Mouse (Mus musculus) lung, adult 18-20 months (tissue): ENCODE results near the gene Bcar3.
"Not testable (repeated sequence)": the region's sequence is repeated elsewhere in the genome, so short reads cannot be mapped to it uniquely, and the experiment has no call there.

Experiments
- DNase-seq, 2 experiments: peaks; one replicate each; pipeline ENCODE4 v3.0.0; 2022; ENCODE audit warnings: mixed read lengths in 2 of 2

Gene Bcar3

DNA sequence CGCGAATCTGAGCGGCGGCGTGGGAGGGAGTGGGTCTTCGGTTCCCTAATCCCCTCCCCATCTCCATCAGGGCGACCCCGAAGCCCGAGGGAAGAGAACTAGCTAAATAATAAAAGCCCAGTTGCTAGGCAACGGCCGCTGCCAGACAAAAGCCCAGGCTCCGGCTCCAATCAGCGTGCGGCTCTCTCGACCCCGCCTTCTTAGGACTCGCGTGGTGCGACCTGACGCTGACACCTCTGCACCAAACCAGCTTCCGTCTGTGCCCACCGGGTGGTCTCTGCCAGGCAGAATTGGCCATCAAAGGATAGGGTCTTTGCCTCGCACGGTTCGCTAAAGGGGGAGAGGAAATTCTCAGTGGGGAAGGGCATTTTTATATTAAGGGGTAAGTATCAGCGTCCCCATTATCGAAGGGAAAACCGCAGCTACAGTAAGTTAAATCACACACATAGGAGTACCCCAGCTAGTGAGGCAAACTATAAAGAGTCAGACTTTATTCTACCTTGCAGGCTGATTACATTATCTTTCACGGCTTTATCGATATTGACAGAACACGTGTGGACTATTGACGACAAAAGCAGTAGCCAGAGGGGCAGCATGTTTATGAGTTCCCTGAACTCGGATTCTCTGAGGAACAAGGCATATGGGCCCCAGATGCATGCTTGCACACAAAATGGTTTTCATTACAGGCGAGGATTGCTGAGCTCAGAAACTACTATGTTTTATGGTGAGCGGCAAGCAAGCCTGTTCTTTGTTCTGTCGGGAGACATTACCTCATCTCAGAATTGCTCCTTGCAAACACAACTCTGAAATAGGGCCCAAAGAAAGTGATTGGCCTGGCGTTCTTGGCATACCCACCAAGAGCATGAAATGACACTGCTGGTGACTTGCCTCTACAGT is at the start of gene Bcar3:
Gene Bcar3, plus strand, starts transcription at position 183 of the 897 bp plus-strand sequence.
- DNase-seq, result peak; percentile 91 to 94

DNA sequence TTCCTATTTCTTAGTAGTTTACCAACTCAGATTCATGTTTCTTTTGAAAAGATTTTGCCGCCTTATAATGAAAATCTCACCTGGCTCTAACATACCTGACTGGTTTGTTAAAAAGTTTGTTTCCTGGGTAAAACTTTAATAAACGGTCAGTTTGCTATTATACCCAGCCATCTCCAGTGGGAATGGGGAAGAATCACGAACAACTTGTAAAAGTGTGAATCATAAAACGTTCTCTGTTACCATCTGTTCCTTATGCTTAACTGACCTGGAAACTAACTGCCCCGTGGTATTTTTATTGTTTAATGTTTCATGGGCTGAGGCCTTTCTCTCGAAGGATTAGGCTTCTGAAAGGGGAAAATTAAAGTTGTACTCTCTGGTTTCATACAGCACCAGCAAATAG is 49.2 kb upstream of the Bcar3 start:
- DNase-seq, result no peak

DNA sequence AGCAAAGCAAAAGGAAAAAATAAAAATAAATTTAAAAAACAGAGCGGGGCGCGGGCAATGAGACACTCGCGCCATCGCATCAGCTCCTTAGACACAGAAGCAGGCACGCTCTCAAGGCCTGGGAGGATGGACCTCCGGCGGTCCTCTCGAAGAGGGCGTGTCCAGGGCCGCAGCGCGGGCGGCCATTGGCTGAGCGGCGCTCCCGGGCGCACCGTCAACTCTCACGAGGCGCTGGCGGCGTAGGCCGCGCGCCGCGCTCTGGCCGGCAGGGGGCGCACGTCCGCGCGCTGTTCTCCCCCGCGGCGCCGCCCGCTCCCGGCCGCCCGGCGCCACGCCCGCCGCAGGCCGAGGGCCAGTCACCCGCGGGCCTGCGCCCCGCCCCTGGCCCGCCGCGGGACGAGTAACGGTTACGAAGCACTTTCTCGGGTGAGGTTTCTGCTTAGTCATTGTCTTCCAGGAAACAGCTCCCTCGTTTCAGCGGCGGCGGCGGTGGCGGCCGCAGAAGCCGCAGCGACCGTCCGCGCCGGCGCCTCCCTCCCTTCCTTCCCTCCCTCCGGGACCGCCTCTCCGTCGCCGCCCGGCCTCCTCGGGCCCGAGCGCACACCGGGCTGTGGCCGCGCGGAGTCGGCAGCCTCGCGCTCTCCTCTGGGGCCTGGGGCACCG is 48.6 kb upstream of the Bcar3 start, which contains the start of gene Gclm:
Gene Gclm, plus strand, starts transcription at position 343 of the 663 bp plus-strand sequence.
- peak; percentile 91 to 93 for DNase-seq

DNA sequence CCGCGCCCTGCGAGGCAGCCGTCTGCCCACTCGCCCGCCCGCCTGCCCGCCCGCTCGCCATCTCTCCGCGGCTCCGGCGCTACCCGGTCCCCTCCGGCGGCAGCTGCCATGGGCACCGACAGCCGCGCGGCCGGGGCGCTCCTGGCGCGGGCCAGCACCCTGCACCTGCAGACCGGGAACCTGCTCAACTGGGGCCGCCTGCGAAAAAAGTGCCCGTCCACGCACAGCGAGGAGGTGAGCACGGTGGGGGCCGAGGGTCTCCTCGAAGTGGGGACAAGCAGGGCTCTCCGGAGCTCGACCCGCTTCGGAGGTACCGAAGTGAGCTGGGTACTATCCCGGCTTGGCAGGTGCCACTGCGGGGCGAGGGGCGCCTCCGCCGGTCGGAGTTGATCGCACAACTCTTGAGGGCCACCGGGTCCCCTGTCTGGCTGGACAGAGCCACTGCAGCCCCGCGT is 48.0 kb upstream of the Bcar3 start:
- peak; percentile 51 to 68 for DNase-seq

DNA sequence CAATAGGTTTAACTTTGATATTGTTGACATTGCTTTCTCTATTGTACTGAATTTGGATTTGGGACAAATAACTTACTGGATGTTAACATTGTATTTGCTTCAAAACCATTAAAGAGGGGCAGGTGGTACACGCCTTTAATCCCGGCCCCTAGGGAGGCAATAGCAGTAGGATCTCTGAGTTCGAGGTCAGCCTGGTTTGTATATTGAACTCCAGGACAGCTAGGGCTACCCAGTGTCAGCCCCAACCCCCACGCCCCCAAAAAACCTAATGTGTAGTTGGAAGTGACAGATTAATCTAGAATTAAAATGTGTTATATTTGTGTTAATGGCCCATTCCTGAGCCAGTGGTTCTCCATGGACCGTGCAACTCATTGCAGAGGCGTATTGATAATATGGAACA is 47.5 kb upstream of the Bcar3 start:
- no peak for DNase-seq

DNA sequence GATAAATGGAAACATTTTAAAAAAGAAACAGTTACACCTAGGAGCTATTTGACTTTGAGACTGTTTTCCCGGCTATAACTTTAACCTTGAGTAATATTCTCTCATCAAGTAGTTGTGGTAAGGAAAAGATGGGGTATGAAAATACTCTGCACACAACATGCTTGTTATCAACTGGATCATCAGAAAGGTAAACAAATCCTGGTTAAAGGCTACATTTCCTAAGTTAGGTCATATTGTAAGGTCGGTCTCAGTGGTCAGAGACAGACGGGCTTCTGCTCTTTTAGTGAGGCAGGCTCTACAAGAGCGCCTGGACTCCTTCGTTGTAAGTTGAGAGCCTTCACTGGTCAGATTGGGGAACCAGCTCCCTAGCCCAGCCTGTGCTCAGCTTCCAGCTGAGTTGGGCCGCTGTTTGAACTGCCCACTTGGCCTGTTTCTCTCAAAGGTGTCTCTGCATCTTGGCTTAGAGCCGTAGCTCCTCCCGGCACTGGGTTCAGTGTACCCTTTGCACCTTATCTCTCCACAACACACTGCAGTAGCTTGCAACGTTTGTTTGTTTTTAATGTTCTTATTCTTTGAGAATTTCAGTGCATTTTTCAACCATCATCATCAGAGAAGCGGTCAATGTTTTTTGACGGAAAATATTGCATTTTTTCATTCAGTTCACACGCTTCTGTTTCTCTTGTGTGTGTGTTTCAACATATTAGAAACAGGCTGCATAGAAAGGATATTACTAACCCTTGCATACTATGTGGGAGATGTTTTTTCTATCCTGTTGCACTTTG is 46.8 kb upstream of the Bcar3 start:
- DNase-seq, result no peak

DNA sequence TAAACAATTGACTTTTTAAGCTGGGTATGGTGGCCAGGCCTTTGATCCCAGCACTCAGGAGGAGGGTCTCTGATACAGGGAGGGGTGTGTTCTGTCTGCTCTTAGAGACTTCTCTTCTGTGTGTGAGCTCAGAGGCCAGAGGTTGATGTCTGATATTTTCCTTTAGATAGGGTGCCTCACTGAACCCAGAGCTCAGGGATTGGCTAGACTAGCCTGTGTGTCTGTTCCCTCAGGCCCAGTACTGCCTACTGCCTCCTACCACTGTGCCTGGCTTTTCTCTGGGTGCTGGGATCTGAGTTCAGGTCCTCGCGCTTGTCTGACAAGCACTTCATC is 46.2 kb upstream of the Bcar3 start:
- DNase-seq, result no peak

DNA sequence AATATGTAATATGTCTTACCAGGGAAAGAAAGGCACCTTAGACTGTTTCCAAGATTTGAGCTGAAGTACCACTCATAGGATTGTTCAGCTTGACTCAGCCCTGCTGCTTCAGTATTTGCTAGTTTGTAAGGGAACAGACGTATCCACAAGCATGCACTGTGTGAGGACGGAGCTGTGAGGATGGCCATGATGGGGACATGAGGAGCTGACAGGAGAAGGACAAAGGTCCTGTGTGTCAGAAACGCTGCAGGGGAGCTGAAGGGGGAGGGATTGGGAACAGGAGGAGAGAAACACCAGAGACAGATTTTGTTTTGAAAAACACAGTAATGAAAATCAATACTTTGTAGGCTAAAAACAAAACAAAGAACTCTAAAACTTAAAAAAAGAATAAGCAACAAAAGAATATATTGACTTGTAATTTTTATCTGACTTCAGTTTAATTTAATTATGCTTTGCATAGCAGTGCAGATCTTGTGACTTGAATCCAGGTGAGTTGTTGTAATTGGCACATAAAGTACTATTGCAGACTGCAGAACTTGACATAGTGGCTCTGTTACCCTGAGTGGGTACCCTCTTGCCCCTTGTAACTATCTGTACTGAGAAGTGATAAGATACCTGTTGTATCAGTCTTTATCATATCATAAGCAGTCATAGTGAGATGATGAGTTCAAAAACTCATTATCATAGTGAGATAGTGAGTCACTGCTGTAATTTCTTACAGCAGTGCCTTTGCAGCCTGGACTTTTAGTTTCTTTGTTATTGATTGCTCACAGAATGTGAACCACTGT is 41.3 kb upstream of the Bcar3 start:
- no peak for DNase-seq

DNA sequence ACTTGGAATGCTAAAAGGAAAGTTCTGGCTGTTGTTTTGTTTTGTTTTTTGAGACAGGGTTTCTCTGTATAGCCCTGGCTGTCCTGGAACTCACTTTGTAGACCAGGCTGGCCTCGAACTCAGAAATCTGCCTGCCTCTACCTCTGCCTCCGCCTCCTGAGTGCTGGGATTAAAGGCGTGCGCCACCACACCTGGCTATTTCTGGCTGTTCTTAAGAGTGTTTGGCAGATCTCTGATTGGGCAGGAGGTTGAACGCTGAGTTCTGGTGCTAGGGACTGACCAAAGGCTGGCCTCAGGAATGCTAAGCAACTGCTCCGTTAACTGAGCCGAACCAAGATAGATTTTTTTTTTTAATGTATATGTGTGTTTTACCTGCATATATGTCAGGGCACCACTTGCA is 39.9 kb upstream of the Bcar3 start:
- not testable (repeated sequence) for DNase-seq

DNA sequence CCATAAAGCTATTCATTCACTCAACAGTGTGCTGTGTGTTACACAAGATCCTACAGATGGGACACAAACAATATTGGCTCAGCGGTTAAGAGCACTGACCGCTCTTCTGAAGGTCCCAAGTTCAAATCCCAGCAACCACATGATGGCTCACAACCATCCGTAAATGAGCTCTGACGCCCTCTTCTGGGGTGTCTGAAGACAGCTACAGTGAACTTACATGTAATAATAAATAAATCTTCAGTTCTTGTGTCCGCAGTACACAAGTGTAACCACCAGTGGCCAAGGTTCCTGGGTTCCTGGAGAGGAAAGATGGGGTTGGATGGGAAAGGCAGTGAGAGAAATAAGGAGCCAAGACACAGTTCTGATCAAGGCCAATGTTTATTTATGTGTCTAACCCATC is 23.9 kb upstream of the Bcar3 start:
- no peak for DNase-seq

DNA sequence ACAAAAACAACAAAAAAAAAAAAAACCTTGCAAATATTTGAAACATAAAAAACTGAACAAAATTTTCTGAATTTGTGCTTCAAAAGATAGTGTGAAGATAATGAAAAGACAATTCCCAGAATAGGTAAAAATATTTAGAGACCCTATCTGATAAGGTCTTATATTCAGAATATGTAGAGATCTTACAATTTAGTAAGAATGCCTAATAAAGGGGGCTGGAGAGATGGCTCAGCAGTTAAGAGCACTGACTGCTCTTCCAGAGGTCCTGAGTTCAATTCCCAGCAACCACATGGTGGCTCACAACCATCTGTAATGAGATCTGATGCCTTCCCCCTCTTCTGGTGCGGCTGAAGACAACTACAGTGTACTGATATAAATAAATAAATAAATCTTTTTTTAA is 21.4 kb upstream of the Bcar3 start:
- not testable (repeated sequence) for DNase-seq

DNA sequence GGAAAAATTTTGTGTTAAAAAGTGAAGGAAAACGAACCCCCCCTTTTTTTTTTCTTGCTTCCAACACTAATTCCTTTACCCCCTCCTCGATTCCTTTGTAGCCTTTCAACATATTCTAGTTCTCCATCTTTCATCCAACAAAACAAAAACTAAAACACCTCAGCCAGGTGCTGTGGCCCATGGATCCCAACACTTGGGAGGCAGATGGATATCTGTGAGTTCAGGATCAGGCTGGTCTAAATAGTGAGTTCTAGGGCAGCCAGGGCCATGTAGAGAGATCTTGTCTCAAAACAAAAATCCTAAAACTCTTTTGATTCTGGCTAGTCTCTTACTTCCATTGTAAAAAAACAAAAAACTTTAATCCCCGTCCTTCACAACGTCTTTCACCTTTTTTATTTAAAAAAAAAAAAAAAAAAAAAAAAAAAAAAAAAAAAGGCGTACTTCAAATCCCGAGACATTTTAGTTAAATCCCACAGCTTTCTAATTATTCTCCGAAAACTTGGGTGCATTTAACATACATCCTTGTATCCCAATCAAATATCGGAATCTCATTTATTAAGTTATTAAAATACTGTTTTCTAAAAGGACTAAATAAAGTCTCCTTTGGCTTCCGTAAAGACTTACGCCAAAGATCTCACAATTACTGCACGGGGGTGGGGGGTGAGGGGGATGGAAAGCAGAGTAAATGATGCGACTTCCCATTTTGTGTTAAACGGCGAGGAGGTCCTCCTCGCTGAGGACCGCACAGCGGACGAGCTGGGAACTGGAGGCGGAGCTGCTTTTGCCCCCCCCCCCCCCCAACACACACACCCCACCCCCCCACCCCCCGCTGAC is 20.3 kb upstream of the Bcar3 start:
- DNase-seq, result no peak

DNA sequence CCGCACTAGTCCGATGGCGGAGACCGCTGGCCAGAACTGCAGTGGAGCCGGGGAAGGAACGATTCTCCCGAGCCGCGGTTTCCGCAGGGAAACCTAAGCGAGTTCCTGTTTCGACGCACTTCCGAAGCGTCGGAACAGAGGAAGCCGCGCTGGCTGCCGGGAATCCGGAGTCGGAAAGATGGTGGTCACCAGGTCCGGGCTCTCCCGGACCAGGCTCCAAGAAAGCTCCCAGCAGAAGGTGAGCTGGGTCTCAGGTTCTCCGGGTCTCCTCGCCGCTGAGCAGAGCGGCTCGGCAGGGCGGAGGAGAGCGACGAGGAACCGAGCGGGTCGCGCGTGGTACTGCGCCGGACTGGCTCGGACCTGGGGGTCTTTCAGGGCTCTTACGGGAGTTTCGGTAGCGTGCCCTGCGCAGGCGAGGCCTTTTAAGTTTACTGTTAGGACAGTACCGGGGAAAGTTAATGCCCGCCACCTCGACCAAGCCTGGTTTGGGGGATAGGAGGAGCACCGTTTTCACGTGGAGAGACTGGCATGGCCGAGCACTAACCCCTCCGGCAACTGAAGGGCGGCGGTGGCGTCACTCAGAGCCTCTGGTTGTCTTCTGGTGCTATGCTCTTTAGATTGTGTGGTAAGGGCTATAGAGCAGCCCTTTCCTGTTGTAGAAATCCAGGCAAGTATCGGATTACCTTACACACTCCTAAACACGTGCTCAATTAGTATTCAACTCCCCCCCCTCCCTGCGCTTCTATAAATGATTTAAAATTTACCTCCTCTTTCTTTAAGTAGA is 19.5 kb upstream of the Bcar3 start, which contains the start of gene Dnttip2:
Gene Dnttip2, plus strand, starts transcription at position 148 of the 784 bp plus-strand sequence.
- DNase-seq, result peak; percentile 93 to 95

DNA sequence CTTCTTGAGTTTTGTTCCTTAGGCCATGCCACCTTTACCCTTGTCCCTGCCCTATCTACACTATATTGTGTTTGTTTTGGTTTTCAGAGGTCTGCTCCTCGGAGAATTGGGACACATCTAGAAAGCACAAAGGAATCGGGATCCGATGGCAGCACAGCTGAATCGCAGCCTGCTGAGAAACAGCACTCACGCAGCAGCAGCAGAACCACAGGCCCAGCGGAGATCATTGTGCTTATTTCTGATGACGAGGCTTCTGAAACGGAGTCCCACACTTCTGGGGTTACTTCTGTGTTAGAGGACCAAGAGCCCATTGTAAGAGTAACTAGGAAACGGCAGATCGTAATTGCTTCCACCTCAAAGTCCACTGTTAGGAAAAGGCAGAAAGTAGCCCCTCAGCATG is 18.8 kb upstream of the Bcar3 start:
- no peak for DNase-seq

DNA sequence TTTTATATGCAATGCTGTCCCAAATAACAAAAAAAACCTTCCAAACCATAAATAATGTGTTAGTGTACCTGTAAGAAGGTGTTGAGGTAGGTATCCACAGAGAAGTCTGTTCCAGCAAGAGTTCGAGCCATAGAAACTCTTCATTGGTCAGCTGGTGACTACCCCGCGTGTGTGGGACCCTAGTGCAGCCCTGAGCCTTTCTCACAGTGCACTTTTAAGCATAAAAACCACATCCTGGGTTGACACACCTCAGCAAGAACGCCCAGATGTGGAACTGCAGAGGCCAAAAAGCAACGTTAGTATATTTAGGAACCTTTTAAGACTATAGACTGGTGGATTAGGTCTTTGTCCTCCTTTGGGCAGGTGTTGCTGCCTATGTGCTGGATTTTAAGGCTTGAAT is 6.7 kb upstream of the Bcar3 start:
- DNase-seq, result no peak

DNA sequence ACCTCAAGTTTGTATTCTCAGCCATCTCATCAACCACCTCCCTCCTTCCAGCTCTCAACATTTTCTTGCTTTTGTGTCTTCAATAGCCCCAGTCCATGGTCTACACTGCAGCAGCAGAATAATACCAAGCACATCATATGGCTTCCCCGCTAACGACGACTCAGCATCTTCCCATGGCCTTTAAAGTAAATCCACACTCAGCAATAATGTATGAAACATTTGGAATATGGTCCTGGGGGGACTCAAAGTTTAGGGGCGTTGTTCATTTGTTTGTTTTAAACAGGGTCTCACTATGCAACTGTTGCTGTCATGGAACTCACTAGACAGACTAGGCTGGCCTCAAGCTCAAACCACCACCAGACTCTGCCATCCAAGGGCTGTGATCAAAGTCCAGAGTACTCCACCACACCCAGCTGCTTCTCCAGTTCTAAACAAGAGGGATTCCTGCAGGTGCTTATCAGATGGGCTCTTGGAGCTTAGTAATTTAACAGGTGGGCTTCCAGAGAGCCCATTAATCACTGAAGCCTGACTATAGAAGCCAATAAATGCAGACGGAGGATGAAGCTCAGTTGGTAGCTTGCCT is 5.2 kb upstream of the Bcar3 start:
- no peak for DNase-seq

DNA sequence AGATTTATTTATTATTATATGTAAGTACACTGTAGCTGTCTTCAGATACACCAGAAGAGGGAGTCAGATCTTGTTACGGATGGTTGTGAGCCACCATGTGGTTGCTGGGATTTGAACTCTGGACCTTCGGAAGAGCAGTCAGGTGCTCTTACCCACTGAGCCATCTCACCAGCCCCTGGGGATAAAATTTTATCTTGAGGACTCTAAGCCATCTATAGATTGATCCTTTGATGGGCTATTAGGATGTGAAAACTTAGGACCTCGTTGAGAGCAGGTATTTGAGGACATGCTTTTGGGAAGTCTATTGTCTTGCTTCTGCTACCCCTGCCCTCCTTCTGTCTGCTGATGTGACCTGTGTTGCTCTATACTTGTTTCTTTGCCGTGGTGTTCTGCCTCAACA is 4.6 kb upstream of the Bcar3 start:
- DNase-seq, result not testable (repeated sequence)

DNA sequence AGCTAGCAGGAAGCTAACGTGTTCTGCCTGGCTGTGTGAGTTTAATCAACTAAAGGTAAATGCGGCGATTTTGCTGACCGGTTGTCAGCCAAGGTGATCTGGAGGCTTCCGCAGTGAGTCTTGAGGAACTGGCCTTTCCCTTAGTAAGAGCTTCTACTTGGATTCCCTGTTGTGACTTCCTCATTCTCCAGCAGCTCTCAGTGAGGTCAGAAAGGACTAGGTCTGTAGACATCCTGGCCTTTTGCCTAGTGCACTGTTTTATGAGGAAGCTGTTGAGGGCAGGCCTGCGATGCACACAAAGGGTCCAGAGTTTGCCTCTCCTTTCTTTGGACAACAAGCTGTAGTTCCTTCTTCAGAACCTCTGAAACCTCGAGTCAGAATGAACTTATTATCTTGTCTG is 3.2 kb upstream of the Bcar3 start:
- DNase-seq, result peak; percentile 65 to 81

DNA sequence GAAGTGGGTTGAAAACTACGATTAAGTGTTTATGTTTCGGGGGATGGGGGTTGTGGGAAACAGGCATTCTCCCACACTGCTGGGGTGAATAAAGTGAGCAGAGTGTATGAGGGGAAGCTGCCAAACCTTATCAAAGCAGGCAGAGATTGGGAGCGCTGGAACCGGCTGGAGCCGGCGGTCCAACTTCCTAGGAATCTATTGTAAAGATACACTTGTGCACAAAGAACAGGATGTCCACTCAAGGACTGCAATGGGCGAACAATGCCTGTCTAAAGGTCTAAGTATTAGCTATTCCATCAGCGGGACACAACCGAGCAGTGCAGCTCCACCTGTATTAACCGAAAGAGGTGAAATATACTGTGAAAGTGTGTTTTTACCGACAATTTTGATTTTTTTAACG is 2.1 kb upstream of the Bcar3 start:
- peak; percentile 19 to 33 for DNase-seq
